Mouse (Mus musculus) thymus, adult 2 months (tissue): ENCODE measurements around the gene Prdm8.

Experiments used
- CTCF ChIP-seq: fragments of 200-500 bp; IDR thresholded peaks from 2 replicates; pipeline ENCODE4 v1.5.1; 2012; ENCODE audit warnings: mild to moderate bottlenecking, control low read depth, low read length, moderate library complexity, borderline replicate concordance; ENCODE audit not compliant: control insufficient read depth, poor library complexity, insufficient read depth; ENCODE audit errors: extremely low read depth
- POLR2A ChIP-seq: fragments of 200-500 bp; IDR thresholded peaks from 2 replicates; pipeline ENCODE4 v1.6.1; 2012; ENCODE audit warnings: mild to moderate bottlenecking, low read length, control low read depth, moderate library complexity; ENCODE audit not compliant: control insufficient read depth, poor library complexity, insufficient read depth; ENCODE audit errors: extremely low read depth

DNA sequence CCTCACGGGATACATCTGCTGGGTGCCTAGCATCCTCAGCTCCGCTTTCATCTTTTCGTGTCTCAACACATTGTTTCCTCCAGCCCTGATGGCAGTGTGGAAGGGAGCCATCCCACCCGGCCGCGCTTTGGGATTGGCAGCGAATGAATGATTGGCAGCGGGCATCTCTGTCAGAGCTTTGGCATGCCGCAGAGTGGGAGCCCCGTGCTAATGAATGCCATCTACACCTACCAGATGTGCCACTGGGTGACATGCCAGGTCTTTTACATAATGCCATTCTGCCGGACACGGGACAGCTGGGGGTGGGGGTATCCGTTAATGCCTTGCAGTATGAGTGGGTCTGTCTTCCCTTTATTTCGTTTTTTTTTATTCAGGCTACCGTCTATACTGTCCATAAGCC is 882 bp upstream of the Prdm8 start:
- TF ChIP-seq POLR2A = no peak
- no peak for TF ChIP-seq CTCF
